Mouse (Mus musculus) CH12.LX (cell line): ENCODE results near the gene Cyfip2. TPM values are rescaled to one million over a fixed set of nuclear protein-coding genes. Genes with fewer than 3 reads are reported as not detected.

ENCODE experiments used
- DNase-seq: peaks from one replicate; pipeline ENCODE4 v3.0.0-alpha.2; 2013; ENCODE audit errors: extremely low read depth
- H3K27ac ChIP-seq: 2 replicates; pipeline ENCODE4 v1.5.1; 2012; ENCODE audit warnings: low read depth, mild to moderate bottlenecking, control low read depth, moderate library complexity; ENCODE audit not compliant: insufficient read depth
- H3K27me3 ChIP-seq: replicated peaks from 2 replicates; pipeline ENCODE3; 2012; ENCODE audit warnings: inconsistent platforms
- H3K36me3 ChIP-seq, 2 experiments: replicated peaks in 1 of 2; 2 replicates each; pipeline versions ENCODE3 to v1.6.1; 2012; ENCODE audit warnings: inconsistent platforms in 1 of 2, low read length in 1 of 2, mild to moderate bottlenecking in 1 of 2, mixed read lengths in 1 of 2, moderate library complexity in 1 of 2; ENCODE audit not compliant: control insufficient read depth in 1 of 2, insufficient read depth in 1 of 2
- H3K4me1 ChIP-seq, 2 experiments: 2 replicates each; pipeline ENCODE4 v1.6.1; 2012; ENCODE audit warnings: inconsistent platforms in 1 of 2, moderate library complexity in 1 of 2; ENCODE audit not compliant: insufficient read depth in 2 of 2, control insufficient read depth in 1 of 2
- H3K4me2 ChIP-seq: 2 replicates; pipeline ENCODE4 v1.6.1; 2012; ENCODE audit warnings: low read depth, mild to moderate bottlenecking, control low read depth; ENCODE audit not compliant: poor library complexity, insufficient read depth, severe bottlenecking
- H3K4me3 ChIP-seq, 3 experiments: fragments of 150-350 bp in 1 of 3; sonication (generic) in 1 of 3; replicated peaks in 1 of 3; 2 replicates each; pipeline versions ENCODE3 to v1.5.1; 2011 to 2012; ENCODE audit warnings: low read depth in 2 of 3, low read length in 2 of 3, mild to moderate bottlenecking in 2 of 3, moderate library complexity in 2 of 3, control low read depth in 1 of 3, improper control_type of control experiment in 1 of 3, inconsistent platforms in 1 of 3, mixed read lengths in 1 of 3; ENCODE audit not compliant: poor library complexity in 1 of 3
- H3K79me2 ChIP-seq: replicated peaks from 2 replicates; pipeline ENCODE4 v1.6.1; 2012; ENCODE audit warnings: mild to moderate bottlenecking, moderate library complexity; ENCODE audit not compliant: control insufficient read depth, poor library complexity, insufficient read depth, severe bottlenecking; ENCODE audit errors: extremely low read depth
- H3K9ac ChIP-seq: 2 replicates; pipeline ENCODE4 v1.6.1; 2012; ENCODE audit warnings: low read depth, mild to moderate bottlenecking, control low read depth, moderate library complexity; ENCODE audit not compliant: insufficient read depth
- H3K9me3 ChIP-seq: replicated peaks from 2 replicates; pipeline ENCODE3; 2012; ENCODE audit warnings: low read length, inconsistent platforms, mixed read lengths
- MAFK ChIP-seq: IDR thresholded peaks from 2 replicates; pipeline ENCODE4 v1.6.1; 2011; ENCODE audit warnings: low read length, improper control_type of control experiment; ENCODE audit not compliant: insufficient replicate concordance
- POLR2A ChIP-seq: IDR thresholded peaks from 2 replicates; pipeline ENCODE4 v1.6.1; 2011; ENCODE audit warnings: low read depth, mild to moderate bottlenecking, improper control_type of control experiment, low read length
- POLR2AphosphoS2 ChIP-seq: IDR thresholded peaks from 2 replicates; pipeline ENCODE4 v1.6.1; 2011; ENCODE audit warnings: low read depth, low read length, improper control_type of control experiment
- RAD21 ChIP-seq: IDR thresholded peaks from 2 replicates; pipeline ENCODE4 v1.6.1; 2011; ENCODE audit warnings: low read depth, mild to moderate bottlenecking, low read length, improper control_type of control experiment, moderate library complexity
- TBP ChIP-seq: conservative IDR thresholded peaks from 2 replicates; pipeline ENCODE4 v1.6.1; 2011; ENCODE audit warnings: low read depth, low read length, improper control_type of control experiment
- USF1 ChIP-seq: IDR thresholded peaks from 2 replicates; pipeline ENCODE4 v1.6.1; 2014; ENCODE audit warnings: low read depth, mild to moderate bottlenecking, inconsistent platforms, low read length, improper control_type of control experiment
- USF2 ChIP-seq: conservative IDR thresholded peaks from 2 replicates; pipeline ENCODE4 v1.6.1; 2011; ENCODE audit warnings: low read depth, low read length, improper control_type of control experiment
- ZMIZ1 ChIP-seq: IDR thresholded peaks from 2 replicates; pipeline ENCODE4 v1.6.1; 2012; ENCODE audit warnings: low read depth, mild to moderate bottlenecking, inconsistent platforms, low read length, improper control_type of control experiment
- ZNF384 ChIP-seq: IDR thresholded peaks from 2 replicates; pipeline ENCODE4 v1.6.1; 2012; ENCODE audit warnings: low read depth, low read length, improper control_type of control experiment, inconsistent platforms
- dilution Hi-C: fragments of 300-500 bp; cut with MboI; formaldehyde crosslinking; loops from 2 replicates; pipeline ENCODE4 v1.14.3; 2020; ENCODE audit warnings: low sequenced_read_pairs; ENCODE audit not compliant: extremely low pct_unique_long_range_greater_than_20kb, extremely low pct_ligation_motif_present
- in situ Hi-C: fragments of 300-500 bp; cut with MboI; formaldehyde crosslinking; loops from 3 replicates; pipeline ENCODE4 v1.14.3; 2019; ENCODE audit warnings: low sequenced_read_pairs, low pct_ligation_motif_present, low pct_unique_long_range_greater_than_20kb, mixed read lengths
- polyA plus RNA-seq: library from polyadenylated mRNA; unstranded; fragments of >175 nt; gene quantifications from 2 replicates; pipeline ENCODE4 v1.2.1, GENCODE M21; 2012; ENCODE audit warnings: low read depth; ENCODE audit not compliant: insufficient read length
- total RNA-seq, 2 experiments: library from RNA; depleted of rRNA; stranded (reverse); fragments of 300-350 nt in 1 of 2; fragments of >200 nt in 1 of 2; gene quantifications; 2 replicates each; pipeline ENCODE4 v1.2.3; 2012 to 2014

The Cyfip2 gene
- total and polyA plus RNA-seq, 3 experiments, result 40.7 to 194 (median 97.6) TPM

- Histone ChIP-seq H3K4me1 (no peaks in the 10 kb centered on the region), H3K36me3 (peaks cover 93 to 99% of the 10 kb centered on the region in 2 experiments), H3K9ac (no peak overlapping the region), H3K79me2 (no peaks in the 10 kb centered on the region), H3K4me3 (no peak overlapping the region), H3K27me3 (no peaks in the 10 kb centered on the region), H3K27ac (no peak overlapping the region), H3K9me3 (no peaks in the 10 kb centered on the region), H3K4me2 (no peak overlapping the region)
- TF ChIP-seq ZNF384, result no peak
- 0 out of 2 replicates have a peak, but pooled peaks have one; percentile 4 for TF ChIP-seq POLR2A
- DNase-seq, result no peak
- dilution Hi-C loops, result no loop called here
- in situ Hi-C loops, result no loop called here
These were observed 78.7 kb downstream of the Cyfip2 start for GRCm38 (mm10) chr11:46233966-46234365.

DNA sequence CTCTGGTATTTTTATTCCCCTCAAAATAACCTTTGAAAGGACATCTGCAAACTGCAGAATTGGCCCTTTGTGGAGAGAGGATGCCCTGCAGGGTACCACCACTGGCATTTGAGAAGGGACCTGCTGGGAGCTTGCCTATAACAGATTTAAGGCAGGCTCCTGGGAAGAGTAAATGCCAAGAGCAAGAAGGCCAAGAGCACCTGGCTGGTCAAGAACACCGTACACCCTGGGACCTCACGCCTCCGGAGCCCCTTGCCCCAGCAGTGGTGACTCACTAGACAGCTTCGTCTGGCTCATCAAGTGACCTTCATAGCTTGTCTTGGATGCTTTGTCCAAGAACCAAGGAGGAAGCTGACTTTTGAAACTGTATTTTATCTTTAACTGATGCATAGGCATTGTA lies 79.9 kb downstream of the Cyfip2 start:
- Histone ChIP-seq H3K9ac (no peak overlapping the region), H3K79me2 (no peaks in the 10 kb centered on the region), H3K4me3 (no peak overlapping the region), H3K9me3 (no peaks in the 10 kb centered on the region), H3K27ac (no peak overlapping the region), H3K36me3 (peaks cover 93 to 99% of the 10 kb centered on the region in 2 experiments), H3K27me3 (no peaks in the 10 kb centered on the region), H3K4me1 (no peaks in the 10 kb centered on the region), H3K4me2 (no peak overlapping the region)
- TF ChIP-seq USF2 (no peak), POLR2AphosphoS2 (peak; percentile 75; the same call in 1 of the 2 replicates), ZMIZ1 (peak; percentile 58; the same call in 1 of the 2 replicates), RAD21 (no peak), TBP (no peak), POLR2A (no peak), MAFK (no peak)
- in situ Hi-C loops (no loop called here), dilution Hi-C loops (no loop called here)
- DNase-seq, result no peak

DNA sequence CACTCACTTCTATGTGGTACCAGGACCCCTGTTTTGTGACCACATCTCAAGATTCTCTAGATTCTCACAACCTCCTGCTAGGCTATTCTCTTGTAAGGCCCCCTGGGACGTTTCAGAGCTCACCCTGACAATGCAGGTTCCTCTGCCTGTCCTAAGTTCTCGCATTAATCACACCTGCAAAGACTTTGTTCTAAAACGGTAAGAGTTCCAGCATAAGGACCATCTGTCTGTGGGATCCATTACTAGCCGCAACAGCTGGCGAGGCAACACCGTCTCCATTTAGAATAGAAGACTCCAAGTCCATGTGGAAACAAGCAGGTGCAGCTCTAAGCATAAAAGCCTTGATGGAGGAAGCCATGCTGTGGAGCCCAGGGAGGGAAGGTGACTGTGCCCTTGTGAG lies 82.5 kb downstream of the Cyfip2 start:
- H3K79me2 ChIP-seq, result no peaks in the 10 kb centered on the region
- H3K36me3 ChIP-seq, result peaks cover 94 to 99% of the 10 kb centered on the region in 2 experiments
- H3K4me2 ChIP-seq, result no peak overlapping the region
- no peak overlapping the region for H3K9ac ChIP-seq
- no peaks in the 10 kb centered on the region for H3K27me3 ChIP-seq
- no peaks in the 10 kb centered on the region for H3K4me1 ChIP-seq
- in situ Hi-C loops (no loop called here), dilution Hi-C loops (no loop called here)
- H3K27ac ChIP-seq, result no peak overlapping the region
- H3K4me3 ChIP-seq, result no peak overlapping the region
- H3K9me3 ChIP-seq, result no peaks in the 10 kb centered on the region
- TF ChIP-seq RAD21, result no peak
- TF ChIP-seq USF1, result no peak
- 0 out of 2 replicates have a peak, but pooled peaks have one; percentile 18 for TF ChIP-seq POLR2AphosphoS2
- TF ChIP-seq, all 38 proteins: peak for 1
- no peak for DNase-seq
